ENCODE assay signal across 8 mouse cellular contexts in the genomic region with DNA sequence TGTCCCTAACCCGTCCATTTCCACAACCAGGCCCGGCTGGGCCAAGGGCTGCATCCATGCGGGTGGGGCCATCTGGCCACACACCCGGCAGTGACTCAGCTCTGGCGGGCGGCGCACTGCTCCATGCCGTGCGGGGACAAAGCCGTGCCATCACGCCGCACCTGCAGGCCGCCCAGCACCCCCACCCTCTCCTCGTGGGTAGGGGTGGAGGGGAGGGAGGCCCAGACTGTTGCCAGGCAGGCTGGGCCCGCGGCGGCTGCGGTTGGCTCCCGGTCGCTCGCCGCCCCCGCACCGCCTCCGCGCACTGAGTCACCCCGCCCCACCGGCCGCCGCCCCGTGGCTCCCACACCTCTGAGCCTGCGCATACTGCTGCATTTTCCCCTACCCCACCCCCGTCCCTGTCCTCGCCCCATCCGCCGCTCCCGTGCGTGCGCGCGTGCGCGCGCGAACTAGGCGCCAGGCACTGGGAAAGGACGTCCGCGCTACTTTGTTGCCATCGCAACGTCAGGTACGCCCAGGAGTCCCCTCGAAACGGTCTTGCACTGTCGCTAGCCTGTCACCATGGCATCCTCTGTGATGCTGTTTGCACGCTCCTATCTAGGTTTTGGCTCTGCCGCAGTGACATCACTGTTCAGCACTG.
DNase-seq lines count a peak whose midpoint lies in the region; ATAC-seq and TF ChIP-seq lines count a peak whose summit lies in the region.

No protein-coding gene starts in this region.

- H3K9me3 ChIP-seq in G1E (replicated peaks) = no peaks in the 10 kb centered on the region
- no peaks in the 10 kb centered on the region for H3K9me3 ChIP-seq in forebrain, postnatal 0 days (ENCODE audit: low read length)

- H3K4me3 ChIP-seq in G1E (ENCODE audit: low read depth, low read length) = peak overlapping the region; percentile 78
- H3K4me3 ChIP-seq in forebrain, postnatal 0 days (ENCODE audit: low read depth, low read length) = peak overlapping the region; percentile 47
- H3K4me3 ChIP-seq in layer of hippocampus, adult 2 months = peak overlapping the region; percentile 60
- peak overlapping the region; percentile 56 for H3K4me3 ChIP-seq in lung, adult 2 months (replicated peaks; ENCODE audit: extremely low read depth, low read depth, low read length)

- no peaks in the 10 kb centered on the region for H3K36me3 ChIP-seq in G1E (replicated peaks)
- H3K36me3 ChIP-seq in forebrain, postnatal 0 days (ENCODE audit: insufficient read depth) = no peaks in the 10 kb centered on the region

- H3K9ac ChIP-seq in forebrain, postnatal 0 days = peak overlapping the region; percentile 92

- H3K4me2 ChIP-seq in forebrain, postnatal 0 days (ENCODE audit: low read depth) = peak overlapping the region; percentile 93

- WGBS in forebrain, postnatal 0 days = 4% methylated on average over 49 of the region's 57 CpGs
- WGBS in lung, adult 2 months = under 1% methylated on average over 57 of the region's 57 CpGs

- DNase-seq in G1E (ENCODE audit: low spot score) = peak; percentile 85
- DNase-seq in cerebellum, adult 11 months = peak; percentile 97
- peak; percentile 95 for DNase-seq in forebrain, postnatal 0 days
- DNase-seq in heart, postnatal 4 days = peak; percentile 91
- DNase-seq in layer of hippocampus, adult 2 months (ENCODE audit: low spot score in 2 of 2) = peak; percentile 90 to 93
- DNase-seq in lung, adult 2 months = peak; percentile 86
- peak; percentile 88 for DNase-seq in testis, postnatal 14 days (ENCODE audit: low spot score)

- peak overlapping the region; percentile 97 for H3K27ac ChIP-seq in forebrain, postnatal 0 days (ENCODE audit: low read depth, low read length)
- peak overlapping the region; percentile 97 for H3K27ac ChIP-seq in layer of hippocampus, adult 2 months

- peaks cover 15% of the 10 kb centered on the region for H3K27me3 ChIP-seq in G1E (ENCODE audit: insufficient read depth, low read length)
- H3K27me3 ChIP-seq in forebrain, postnatal 0 days (ENCODE audit: insufficient read depth, low read length) = no peaks in the 10 kb centered on the region

- TF ChIP-seq CTCF in G1E (IDR thresholded peaks at IDR 0.05; ENCODE audit: low read depth, low read length) = no peak
- no peak for TF ChIP-seq CTCF in forebrain, postnatal 0 days (IDR thresholded peaks at IDR 0.05; ENCODE audit: low read depth)
- TF ChIP-seq CTCF in layer of hippocampus, adult 2 months (conservative IDR thresholded peaks at IDR 0.05) = no peak
- TF ChIP-seq CTCF in lung, adult 2 months (IDR thresholded peaks at IDR 0.05; ENCODE audit: insufficient read depth, low read length) = no peak

- peaks cover 50% of the 10 kb centered on the region for H3K4me1 ChIP-seq in G1E (ENCODE audit: insufficient read depth, low read depth, low read length)
- H3K4me1 ChIP-seq in forebrain, postnatal 0 days (ENCODE audit: insufficient read depth) = peaks cover 18% of the 10 kb centered on the region
- no peaks in the 10 kb centered on the region; the same call in none of the 2 replicates for H3K4me1 ChIP-seq in lung, adult 2 months (ENCODE audit: control insufficient read depth, insufficient read depth, low read length)

- ATAC-seq in G1E (ENCODE audit: extremely low read depth, insufficient number of reproducible peaks, low FRiP score, poor library complexity, severe bottlenecking) = peak; percentile 56
- ATAC-seq in forebrain, postnatal 0 days = peak; percentile 94
- peak; percentile 88 for ATAC-seq in neutrophil, adult 5-6 weeks (ENCODE audit: extremely low read depth, insufficient number of reproducible peaks, low FRiP score, poor library complexity, severe bottlenecking)

- peak; percentile 40; the same call in 1 of the 2 replicates for TF ChIP-seq POLR2A in lung, adult 2 months (IDR thresholded peaks at IDR 0.05; ENCODE audit: borderline replicate concordance, extremely low read depth, low read depth, low read length)

Comparison
In these comparisons a context has a peak if more than half of its experiments do, and no peak if none do; other contexts are left out.
1. Peak in every context shown above with its lines: DNase-seq, ATAC-seq, H3K4me3 ChIP-seq and H3K27ac ChIP-seq.